Mouse (Mus musculus) lung, embryonic 14.5 days (tissue): ENCODE results near the gene Samsn1. TPM values are rescaled to one million over a fixed set of nuclear protein-coding genes. Genes with fewer than 3 reads are reported as not detected.

Experiments used
- ATAC-seq: fragments of 200-750 bp; cut with Nextera tagmentation; 2 replicates; pipeline ENCODE4 v1.8.0; 2017; ENCODE audit warnings: mild to moderate bottlenecking, moderate TSS enrichment, moderate library complexity; ENCODE audit not compliant: insufficient read depth
- DNase-seq: peaks from one replicate; pipeline ENCODE4 v3.0.0-alpha.2; 2015
- H3K27ac ChIP-seq: fragments of 300-500 bp; sonication (generic); 2 replicates; pipeline ENCODE4 v1.5.1; 2014; ENCODE audit warnings: low read depth, mild to moderate bottlenecking, moderate library complexity
- H3K27me3 ChIP-seq: fragments of 300-500 bp; sonication (generic); 2 replicates; pipeline ENCODE4 v1.6.1; 2014; ENCODE audit warnings: low read length, control low read depth; ENCODE audit not compliant: insufficient read depth
- H3K36me3 ChIP-seq: fragments of 300-500 bp; sonication (generic); 2 replicates; pipeline ENCODE4 v1.6.1; 2014; ENCODE audit warnings: control low read depth; ENCODE audit not compliant: insufficient read depth
- H3K4me1 ChIP-seq: fragments of 300-500 bp; sonication (generic); 2 replicates; pipeline ENCODE4 v1.6.1; 2014; ENCODE audit warnings: antibody characterized with exemption, control low read depth; ENCODE audit not compliant: insufficient read depth
- H3K4me2 ChIP-seq: fragments of 300-500 bp; sonication (generic); 2 replicates; pipeline ENCODE4 v1.6.1; 2014; ENCODE audit warnings: mild to moderate bottlenecking
- H3K4me3 ChIP-seq: fragments of 300-500 bp; sonication (generic); 2 replicates; pipeline ENCODE4 v1.5.1; 2014; ENCODE audit warnings: low read depth, low read length
- H3K9ac ChIP-seq: fragments of 300-500 bp; sonication (generic); 2 replicates; pipeline ENCODE4 v1.6.1; 2014
- H3K9me3 ChIP-seq: fragments of 300-500 bp; sonication (generic); 2 replicates; pipeline ENCODE4 v1.6.1; 2016; ENCODE audit warnings: low read depth, low read length, control low read depth
- CTCF ChIP-seq: IDR thresholded peaks from 2 replicates; pipeline ENCODE4 v1.5.1; 2016; ENCODE audit warnings: antibody characterized with exemption, low read depth
- whole genome bisulfite sequencing: fragments of 180-500 bp; shearing (Covaris S2); extraction: QIAGEN DNeasy Blood & Tissue Kit; methylation state at CpG from one replicate; pipeline ENCODE4 v1.1.7; 2014; 5-methylcytosine and 5-hydroxymethylcytosine counted together
- polyA plus RNA-seq: library from polyadenylated mRNA; unstranded; fragments of >200 nt; fragmentation: Nextera tagmentation; extraction: Ambion mirVana; gene quantifications from 2 replicates; pipeline ENCODE4 v1.2.1, GENCODE M21; 2014

The Samsn1 gene
- polyA plus RNA-seq, 1 experiment from 2014 or later: 3.9 TPM

- ATAC-seq: no peak
- no peak for TF ChIP-seq CTCF
Measured at GRCm38 (mm10) chr16:75983831-75984230, 38.2 kb downstream of the Samsn1 start.

GRCm38 (mm10) chr16:75979381-75979780, 42.7 kb downstream of the Samsn1 start:
- Histone ChIP-seq H3K27ac (no peak overlapping the region), H3K9me3 (no peaks in the 10 kb centered on the region; the same call in 1 of the 2 replicates), H3K4me3 (no peak overlapping the region), H3K9ac (no peak overlapping the region), H3K4me2 (no peak overlapping the region), H3K36me3 (no peaks in the 10 kb centered on the region), H3K27me3 (no peaks in the 10 kb centered on the region), H3K4me1 (no peaks in the 10 kb centered on the region)
- TF ChIP-seq CTCF: no peak
- no peak for DNase-seq
- ATAC-seq: no peak

More at GRCm38 (mm10) chr16:75983831-75984230, 38.2 kb downstream of the Samsn1 start:
- Histone ChIP-seq H3K4me3 (no peak overlapping the region), H3K27me3 (no peaks in the 10 kb centered on the region), H3K27ac (no peak overlapping the region), H3K9me3 (no peaks in the 10 kb centered on the region; the same call in 1 of the 2 replicates), H3K36me3 (no peaks in the 10 kb centered on the region), H3K9ac (no peak overlapping the region), H3K4me1 (no peaks in the 10 kb centered on the region), H3K4me2 (no peak overlapping the region)
- no peak for DNase-seq
- 87% methylated on average over 1 of the region's 1 CpGs for WGBS

- DNase-seq: no peak
- Histone ChIP-seq H3K27me3 (no peaks in the 10 kb centered on the region), H3K9me3 (no peaks in the 10 kb centered on the region), H3K27ac (no peak overlapping the region), H3K36me3 (no peaks in the 10 kb centered on the region), H3K4me2 (no peak overlapping the region), H3K4me3 (no peak overlapping the region), H3K9ac (no peak overlapping the region), H3K4me1 (no peaks in the 10 kb centered on the region)
- TF ChIP-seq CTCF: no peak
- 84% methylated on average over 5 of the region's 5 CpGs for WGBS
- no peak for ATAC-seq
Measured at GRCm38 (mm10) chr16:75977798-75978197, 44.3 kb downstream of the Samsn1 start.

- no peak overlapping the region for H3K4me3 ChIP-seq
- ATAC-seq (no peak), DNase-seq (no peak)
- H3K9ac ChIP-seq: no peak overlapping the region
- no peaks in the 10 kb centered on the region for H3K9me3 ChIP-seq
- H3K4me1 ChIP-seq: no peaks in the 10 kb centered on the region
- H3K36me3 ChIP-seq: no peaks in the 10 kb centered on the region
- no peak for TF ChIP-seq CTCF
- no peak overlapping the region for H3K4me2 ChIP-seq
- no peak overlapping the region for H3K27ac ChIP-seq
- H3K27me3 ChIP-seq: no peaks in the 10 kb centered on the region
- 84% methylated on average over 11 of the region's 11 CpGs for whole genome bisulfite sequencing
Measured at GRCm38 (mm10) chr16:75975682-75976332, 46.3 kb downstream of the Samsn1 start.

DNA sequence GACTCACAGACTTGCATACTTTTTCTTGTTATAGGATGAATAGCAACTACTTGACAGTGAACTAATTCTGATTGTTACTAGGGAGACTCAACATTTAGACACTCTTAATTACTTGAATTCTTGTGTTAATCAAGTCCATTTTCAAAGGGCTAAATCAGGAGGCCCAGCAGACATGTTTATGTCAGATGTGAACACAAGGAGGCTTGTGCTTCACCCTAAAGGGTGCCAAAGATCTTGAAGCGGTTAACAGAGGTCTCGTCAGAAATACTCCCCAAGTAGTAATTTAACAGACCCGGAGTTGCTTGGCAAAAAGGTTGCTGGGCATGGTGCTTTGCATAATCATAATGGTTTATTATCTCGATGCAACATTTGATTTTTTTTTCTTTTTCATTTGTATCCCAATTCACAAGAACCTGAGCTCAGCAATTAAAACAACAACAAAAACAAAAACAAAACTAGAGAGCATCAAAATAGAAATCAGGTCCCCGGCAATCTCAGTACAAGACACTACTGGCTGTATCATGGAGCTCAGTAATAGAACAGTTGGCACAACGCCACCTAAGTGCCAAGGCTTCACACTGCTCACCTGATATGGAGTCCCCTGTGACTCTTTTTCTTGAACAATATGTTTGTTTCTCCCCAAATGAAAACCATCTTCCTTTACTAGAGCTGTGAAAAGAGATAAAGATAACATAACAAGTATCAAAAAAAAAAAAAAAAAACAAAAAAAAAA, 51.6 kb downstream of the Samsn1 start:
- WGBS: 87% methylated on average over 6 of the region's 6 CpGs
- H3K4me2 ChIP-seq: no peak overlapping the region
- H3K9me3 ChIP-seq: no peaks in the 10 kb centered on the region
- no peak overlapping the region for H3K9ac ChIP-seq
- H3K4me3 ChIP-seq: no peak overlapping the region
- no peaks in the 10 kb centered on the region for H3K27me3 ChIP-seq
- H3K4me1 ChIP-seq: no peaks in the 10 kb centered on the region
- no peaks in the 10 kb centered on the region for H3K36me3 ChIP-seq
- no peak overlapping the region for H3K27ac ChIP-seq
- DNase-seq: no peak
- no peak for ATAC-seq
- TF ChIP-seq CTCF: no peak

- ATAC-seq (no peak), DNase-seq (peak; percentile 53)
- WGBS: 30% methylated on average over 8 of the region's 8 CpGs
- Histone ChIP-seq H3K27me3 (no peaks in the 10 kb centered on the region), H3K9me3 (no peaks in the 10 kb centered on the region), H3K4me1 (no peaks in the 10 kb centered on the region), H3K4me3 (no peak overlapping the region), H3K4me2 (no peak overlapping the region), H3K27ac (no peak overlapping the region), H3K36me3 (no peaks in the 10 kb centered on the region), H3K9ac (no peak overlapping the region)
- TF ChIP-seq CTCF: no peak
Measured at GRCm38 (mm10) chr16:75962021-75962420, 60.1 kb downstream of the Samsn1 start.

- 25% methylated on average over 5 of the region's 5 CpGs for WGBS
- no peak overlapping the region for H3K4me2 ChIP-seq
- no peak overlapping the region for H3K9ac ChIP-seq
- no peaks in the 10 kb centered on the region for H3K36me3 ChIP-seq
- no peak overlapping the region for H3K4me3 ChIP-seq
- H3K27ac ChIP-seq: no peak overlapping the region
- DNase-seq (no peak), ATAC-seq (peak; percentile 63; the same call in 1 of the 2 replicates)
- H3K27me3 ChIP-seq: no peaks in the 10 kb centered on the region
- no peaks in the 10 kb centered on the region for H3K4me1 ChIP-seq
- no peaks in the 10 kb centered on the region for H3K9me3 ChIP-seq
- TF ChIP-seq CTCF: no peak
Measured at GRCm38 (mm10) chr16:75961487-75961886, 60.6 kb downstream of the Samsn1 start.
